Mouse (Mus musculus): ENCODE results near the gene Opcml. TPM values are rescaled to one million over a fixed set of nuclear protein-coding genes. Genes with fewer than 3 reads are reported as not detected.

The Opcml gene
- polyA plus RNA-seq, 1 experiment = 88.3 TPM

DNA sequence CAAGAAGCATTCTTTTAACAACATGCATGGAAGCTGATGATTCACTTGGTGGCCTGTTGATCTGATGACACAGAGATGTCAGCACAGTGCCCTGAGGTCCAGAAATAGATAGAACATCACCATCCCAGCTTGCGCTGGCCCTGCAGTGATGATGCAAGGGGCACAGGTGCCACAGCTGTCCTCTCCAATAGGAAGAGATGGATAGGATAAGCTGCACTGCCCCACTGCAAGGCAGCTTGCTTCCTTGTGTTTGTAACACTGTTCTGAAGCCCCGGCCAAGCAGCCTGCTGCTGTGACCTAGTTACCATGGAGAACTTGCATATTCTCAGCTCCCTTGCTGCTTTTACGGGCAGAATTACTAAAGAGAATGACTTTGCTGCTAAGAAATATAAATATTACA, 1076.7 kb downstream of the Opcml start:
- Histone ChIP-seq H3K27ac (ENCODE audit: insufficient read depth, low read length) (no peak overlapping the region), H3K4me1 (ENCODE audit: control insufficient read depth, insufficient read depth, low read length) (peaks cover 14% of the 10 kb centered on the region), H3K4me3 (ENCODE audit: insufficient read depth, low read length) (no peak overlapping the region)
- TF ChIP-seq POLR2A (IDR thresholded peaks at IDR 0.05; ENCODE audit: extremely low read depth, insufficient read depth, low read length) = no peak
- TF ChIP-seq CTCF (IDR thresholded peaks at IDR 0.05; ENCODE audit: extremely low read depth, insufficient read depth, low read length) = no peak

GRCm38 (mm10) chr9:28870478-28870877, 1079.9 kb downstream of the Opcml start:
- peaks cover 13% of the 10 kb centered on the region for H3K4me1 ChIP-seq (ENCODE audit: control insufficient read depth, insufficient read depth, low read length)
- no peak overlapping the region for H3K4me3 ChIP-seq (ENCODE audit: insufficient read depth, low read length)
- TF ChIP-seq POLR2A (IDR thresholded peaks at IDR 0.05; ENCODE audit: extremely low read depth, insufficient read depth, low read length) = no peak
- no peak for TF ChIP-seq CTCF (IDR thresholded peaks at IDR 0.05; ENCODE audit: extremely low read depth, insufficient read depth, low read length)
- H3K27ac ChIP-seq (ENCODE audit: insufficient read depth, low read length) = no peak overlapping the region

DNA sequence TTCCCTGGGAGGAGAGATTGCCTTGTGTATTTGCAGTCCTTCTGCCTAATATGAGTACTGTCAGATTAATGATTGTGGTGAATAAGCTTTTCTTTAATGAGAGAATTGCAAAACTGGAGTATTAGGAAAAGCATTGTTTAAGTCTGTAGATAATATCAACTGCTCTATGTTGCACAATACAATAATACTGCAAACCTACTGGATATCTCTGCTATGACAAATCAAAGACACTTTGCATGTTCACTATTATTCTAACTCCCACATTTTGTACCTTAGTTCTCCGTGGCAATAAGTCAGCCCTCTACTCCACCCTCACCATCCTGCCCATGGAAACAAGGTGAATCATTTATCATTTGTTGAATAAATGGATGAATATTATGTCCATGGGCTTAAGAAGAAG, 1092.0 kb downstream of the Opcml start:
- no peaks in the 10 kb centered on the region for H3K4me1 ChIP-seq (ENCODE audit: control insufficient read depth, insufficient read depth, low read length)

GRCm38 (mm10) chr9:28891611-28892010, 1101.0 kb downstream of the Opcml start:
- TF ChIP-seq POLR2A (IDR thresholded peaks at IDR 0.05; ENCODE audit: extremely low read depth, insufficient read depth, low read length) (no peak), CTCF (IDR thresholded peaks at IDR 0.05; ENCODE audit: extremely low read depth, insufficient read depth, low read length) (no peak)
- no peak overlapping the region for H3K27ac ChIP-seq (ENCODE audit: insufficient read depth, low read length)
- peaks cover 6% of the 10 kb centered on the region for H3K4me1 ChIP-seq (ENCODE audit: control insufficient read depth, insufficient read depth, low read length)
- H3K4me3 ChIP-seq (ENCODE audit: insufficient read depth, low read length) = no peak overlapping the region

More for the DNA sequence above, 1092.0 kb downstream of the Opcml start:
- TF ChIP-seq POLR2A (IDR thresholded peaks at IDR 0.05; ENCODE audit: extremely low read depth, insufficient read depth, low read length) (no peak), CTCF (IDR thresholded peaks at IDR 0.05; ENCODE audit: extremely low read depth, insufficient read depth, low read length) (no peak)
- Histone ChIP-seq H3K4me3 (ENCODE audit: insufficient read depth, low read length) (no peak overlapping the region), H3K27ac (ENCODE audit: insufficient read depth, low read length) (no peak overlapping the region)

- TF ChIP-seq CTCF (IDR thresholded peaks at IDR 0.05; ENCODE audit: extremely low read depth, insufficient read depth, low read length) = no peak
- TF ChIP-seq POLR2A (IDR thresholded peaks at IDR 0.05; ENCODE audit: extremely low read depth, insufficient read depth, low read length) = no peak
- H3K4me3 ChIP-seq (ENCODE audit: insufficient read depth, low read length) = no peak overlapping the region
- no peaks in the 10 kb centered on the region; the same call in 1 of the 2 replicates for H3K4me1 ChIP-seq (ENCODE audit: control insufficient read depth, insufficient read depth, low read length)
- no peak overlapping the region for H3K27ac ChIP-seq (ENCODE audit: insufficient read depth, low read length)
These were observed 1112.7 kb downstream of the Opcml start for GRCm38 (mm10) chr9:28903291-28903690.

DNA sequence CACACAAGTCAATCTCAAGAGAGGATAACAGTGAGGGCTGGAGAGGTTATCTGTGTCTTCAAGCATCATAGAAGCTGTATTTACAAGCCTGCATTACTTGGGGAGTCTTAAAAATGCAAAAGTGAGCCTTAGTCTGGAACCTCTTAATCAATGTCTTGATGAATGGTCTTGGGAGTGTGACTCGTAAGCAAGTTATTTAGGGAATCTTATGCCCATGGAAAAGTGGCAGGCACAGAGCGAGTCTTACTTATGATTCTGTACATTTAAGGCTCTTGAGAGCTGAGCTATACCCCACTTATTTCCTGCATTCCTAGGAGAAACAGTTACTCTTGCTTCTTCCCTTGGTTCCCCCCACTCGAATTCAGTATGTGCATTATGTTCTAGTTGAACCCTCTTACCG, 1119.2 kb downstream of the Opcml start:
- H3K27ac ChIP-seq (ENCODE audit: insufficient read depth, low read length) = no peak overlapping the region
- no peak for TF ChIP-seq POLR2A (IDR thresholded peaks at IDR 0.05; ENCODE audit: extremely low read depth, insufficient read depth, low read length)
- no peak for TF ChIP-seq CTCF (IDR thresholded peaks at IDR 0.05; ENCODE audit: extremely low read depth, insufficient read depth, low read length)
- H3K4me3 ChIP-seq (ENCODE audit: insufficient read depth, low read length) = no peak overlapping the region
- no peaks in the 10 kb centered on the region; the same call in 1 of the 2 replicates for H3K4me1 ChIP-seq (ENCODE audit: control insufficient read depth, insufficient read depth, low read length)

DNA sequence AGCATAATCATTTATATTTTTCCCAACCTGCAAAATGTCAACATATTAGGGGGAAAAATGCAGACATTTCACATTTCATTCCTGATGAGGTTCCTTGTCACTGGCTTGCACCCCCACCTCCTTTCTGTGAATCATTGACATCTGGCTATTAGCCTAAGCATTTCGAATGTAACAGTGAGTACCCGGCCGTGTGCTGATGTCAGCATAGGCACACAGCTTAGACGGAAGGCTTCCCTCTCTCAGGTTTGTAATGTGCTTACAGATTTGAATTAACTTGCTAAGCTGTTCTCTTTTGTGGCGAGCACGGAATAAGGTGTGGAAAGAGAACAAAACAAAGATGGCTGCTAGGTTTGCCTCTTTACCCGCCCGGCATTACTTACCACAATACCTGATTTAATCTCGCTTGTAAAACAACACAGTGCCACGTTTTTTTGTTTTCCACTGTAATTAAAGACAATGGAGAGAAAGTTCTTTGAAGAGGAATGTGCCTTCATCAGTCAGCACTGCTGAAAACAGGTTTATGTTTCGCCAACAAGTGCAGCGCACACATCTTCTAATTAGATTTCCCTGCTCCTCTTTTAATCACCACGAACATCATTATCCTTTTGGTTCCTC, 1121.1 kb downstream of the Opcml start:
- TF ChIP-seq POLR2A (IDR thresholded peaks at IDR 0.05; ENCODE audit: extremely low read depth, insufficient read depth, low read length) = no peak
- TF ChIP-seq CTCF (IDR thresholded peaks at IDR 0.05; ENCODE audit: extremely low read depth, insufficient read depth, low read length) = no peak
- Histone ChIP-seq H3K4me3 (ENCODE audit: insufficient read depth, low read length) (no peak overlapping the region), H3K4me1 (ENCODE audit: control insufficient read depth, insufficient read depth, low read length) (no peaks in the 10 kb centered on the region; the same call in 1 of the 2 replicates), H3K27ac (ENCODE audit: insufficient read depth, low read length) (no peak overlapping the region)

DNA sequence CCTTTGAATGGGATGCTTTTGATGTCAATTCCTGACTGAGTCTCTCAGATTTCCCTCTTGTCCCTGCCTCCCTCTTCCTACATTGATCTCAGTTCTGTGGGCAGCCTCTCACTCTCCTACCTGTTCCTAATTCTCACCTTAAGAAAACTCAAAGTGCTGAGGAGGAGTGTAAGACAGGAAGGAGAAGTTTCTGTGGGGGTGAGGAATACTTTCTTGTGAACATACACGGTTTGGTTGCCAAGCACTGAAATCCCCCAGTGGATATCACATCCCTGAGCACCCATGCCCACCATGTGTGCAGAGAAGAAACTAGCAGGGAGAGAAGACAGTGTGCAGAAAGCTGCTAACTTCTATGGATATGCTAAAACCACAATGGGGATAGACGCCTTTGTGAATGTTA, 1141.5 kb downstream of the Opcml start:
- Histone ChIP-seq H3K4me3 (ENCODE audit: insufficient read depth, low read length) (no peak overlapping the region), H3K27ac (ENCODE audit: insufficient read depth, low read length) (no peak overlapping the region), H3K4me1 (ENCODE audit: control insufficient read depth, insufficient read depth, low read length) (no peaks in the 10 kb centered on the region)
- TF ChIP-seq CTCF (IDR thresholded peaks at IDR 0.05; ENCODE audit: extremely low read depth, insufficient read depth, low read length) = no peak
- no peak for TF ChIP-seq POLR2A (IDR thresholded peaks at IDR 0.05; ENCODE audit: extremely low read depth, insufficient read depth, low read length)

GRCm38 (mm10) chr9:28937163-28937562, 1146.6 kb downstream of the Opcml start:
- Histone ChIP-seq H3K4me3 (ENCODE audit: insufficient read depth, low read length) (no peak overlapping the region), H3K4me1 (ENCODE audit: control insufficient read depth, insufficient read depth, low read length) (no peaks in the 10 kb centered on the region; the same call in 1 of the 2 replicates), H3K27ac (ENCODE audit: insufficient read depth, low read length) (no peak overlapping the region)
- TF ChIP-seq POLR2A (IDR thresholded peaks at IDR 0.05; ENCODE audit: extremely low read depth, insufficient read depth, low read length) (no peak), CTCF (IDR thresholded peaks at IDR 0.05; ENCODE audit: extremely low read depth, insufficient read depth, low read length) (no peak)

DNA sequence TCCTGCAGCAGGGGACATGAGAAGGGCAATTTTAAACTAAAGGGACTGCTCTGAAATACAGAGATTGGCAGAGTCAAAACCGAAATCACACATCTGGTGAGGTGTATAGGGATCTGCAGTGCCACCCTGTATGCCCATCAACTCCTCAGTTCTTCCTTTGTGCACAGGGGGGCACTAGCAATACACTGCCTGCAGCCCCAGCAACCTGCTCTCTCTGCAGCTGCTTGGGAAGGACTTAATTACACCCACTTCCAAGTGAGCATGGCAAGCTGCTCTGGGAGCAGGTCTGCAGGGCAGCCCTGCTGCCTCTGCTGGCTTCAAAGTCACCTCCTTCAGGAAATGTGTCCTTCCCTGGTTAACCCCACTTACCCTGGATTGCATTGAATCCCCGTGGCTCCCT, 1147.4 kb downstream of the Opcml start:
- no peaks in the 10 kb centered on the region; the same call in 1 of the 2 replicates for H3K4me1 ChIP-seq (ENCODE audit: control insufficient read depth, insufficient read depth, low read length)
- no peak overlapping the region for H3K4me3 ChIP-seq (ENCODE audit: insufficient read depth, low read length)
- no peak overlapping the region for H3K27ac ChIP-seq (ENCODE audit: insufficient read depth, low read length)
- TF ChIP-seq CTCF (IDR thresholded peaks at IDR 0.05; ENCODE audit: extremely low read depth, insufficient read depth, low read length) (peak; percentile 62), POLR2A (IDR thresholded peaks at IDR 0.05; ENCODE audit: extremely low read depth, insufficient read depth, low read length) (no peak)

Measured in cortical plate, adult 2 months (tissue).